Mouse (Mus musculus) intestine, embryonic 14.5 days (tissue): Measurements from ENCODE around the gene Fam172a. TPM values are rescaled to one million over a fixed set of nuclear protein-coding genes. Genes with fewer than 3 reads are reported as not detected.

Source experiments
- ATAC-seq: fragments of 200-750 bp; cut with Nextera tagmentation; replicated peaks from 2 replicates; pipeline ENCODE4 v1.8.0; 2017; ENCODE audit warnings: low read depth, moderate number of reproducible peaks, moderate TSS enrichment, moderate library complexity; ENCODE audit not compliant: low FRiP score, low TSS enrichment
- DNase-seq: peaks from one replicate; pipeline ENCODE4 v3.0.0-alpha.2; 2018; ENCODE audit warnings: low spot score
- H3K27ac ChIP-seq: fragments of 300-500 bp; sonication (generic); 2 replicates; pipeline ENCODE4 v1.5.1; 2014; ENCODE audit warnings: low read depth, mild to moderate bottlenecking, control low read depth
- H3K27me3 ChIP-seq: fragments of 300-500 bp; sonication (generic); replicated peaks from 2 replicates; pipeline ENCODE4 v1.6.1; 2014; ENCODE audit warnings: low read length, control low read depth; ENCODE audit not compliant: control insufficient read depth, insufficient read depth
- H3K36me3 ChIP-seq: fragments of 300-500 bp; sonication (generic); 2 replicates; pipeline ENCODE4 v1.6.1; 2014; ENCODE audit warnings: low read length, control low read depth; ENCODE audit not compliant: control insufficient read depth, insufficient read depth
- H3K4me1 ChIP-seq: fragments of 300-500 bp; sonication (generic); replicated peaks from 2 replicates; pipeline ENCODE4 v1.6.1; 2014; ENCODE audit warnings: low read length, control low read depth, mixed read lengths; ENCODE audit not compliant: control insufficient read depth, insufficient read depth
- H3K4me2 ChIP-seq: fragments of 300-500 bp; sonication (generic); 2 replicates; pipeline ENCODE4 v1.6.1; 2014; ENCODE audit warnings: low read length
- H3K4me3 ChIP-seq: fragments of 300-500 bp; sonication (generic); 2 replicates; pipeline ENCODE4 v1.5.1; 2014; ENCODE audit warnings: low read depth, low read length, control low read depth, mixed read lengths
- H3K9ac ChIP-seq: fragments of 300-500 bp; sonication (generic); 2 replicates; pipeline ENCODE4 v1.6.1; 2014; ENCODE audit warnings: mild to moderate bottlenecking, low read length
- H3K9me3 ChIP-seq: fragments of 300-500 bp; sonication (generic); 2 replicates; pipeline ENCODE4 v1.6.1; 2016; ENCODE audit warnings: low read length, control low read depth; ENCODE audit not compliant: control insufficient read depth
- WGBS: fragments of 180-500 bp; shearing (Covaris S2); extraction: QIAGEN DNeasy Blood & Tissue Kit; methylation state at CpG from one replicate; pipeline ENCODE4 v1.1.7; 2014; 5-methylcytosine and 5-hydroxymethylcytosine counted together
- polyA plus RNA-seq: library from polyadenylated mRNA; unstranded; fragments of >200 nt; fragmentation: Nextera tagmentation; extraction: Ambion mirVana; gene quantifications from 2 replicates; pipeline ENCODE4 v1.2.1, GENCODE M21; 2014

Gene Fam172a
- polyA plus RNA-seq, 1 experiment from 2014 or later = 23.3 TPM

DNA sequence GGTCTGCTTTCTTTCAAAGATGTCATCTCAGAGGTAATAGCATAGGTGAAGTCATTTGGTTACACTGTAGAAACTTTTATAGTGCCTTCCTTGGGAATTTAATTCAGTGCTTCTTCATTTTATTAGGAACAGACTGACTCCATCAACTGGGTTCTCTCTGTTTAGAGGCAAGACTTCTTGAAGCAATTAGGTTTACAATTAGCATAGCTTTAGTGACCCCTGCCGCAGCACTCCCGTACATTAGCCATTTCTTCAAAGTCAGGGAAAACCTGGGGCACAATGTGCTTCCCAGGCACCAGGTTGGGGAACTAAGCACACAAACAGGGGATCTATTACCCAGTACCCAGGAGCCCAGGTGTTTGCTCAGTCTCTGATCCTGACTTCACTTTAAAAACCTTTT is 511.3 kb downstream of the Fam172a start:
- H3K9me3 ChIP-seq = no peaks in the 10 kb centered on the region
- ATAC-seq = no peak
- H3K4me3 ChIP-seq = no peak overlapping the region
- no peaks in the 10 kb centered on the region for H3K4me1 ChIP-seq
- H3K9ac ChIP-seq = no peak overlapping the region
- no peaks in the 10 kb centered on the region for H3K36me3 ChIP-seq
- H3K27me3 ChIP-seq = peaks cover 35% of the 10 kb centered on the region
- no peak for DNase-seq
- no peak overlapping the region for H3K4me2 ChIP-seq
- WGBS = 43% methylated on average over 2 of the region's 2 CpGs
- H3K27ac ChIP-seq = no peak overlapping the region

GRCm38 (mm10) chr13:78215223-78215622 is 513.4 kb downstream of the Fam172a start:
- peaks cover 20% of the 10 kb centered on the region for H3K27me3 ChIP-seq
- H3K4me1 ChIP-seq = no peaks in the 10 kb centered on the region
- H3K4me3 ChIP-seq = no peak overlapping the region
- 44% methylated on average over 2 of the region's 2 CpGs for WGBS
- no peak overlapping the region for H3K4me2 ChIP-seq
- no peak overlapping the region for H3K9ac ChIP-seq
- no peaks in the 10 kb centered on the region for H3K9me3 ChIP-seq
- no peak for ATAC-seq
- H3K36me3 ChIP-seq = no peaks in the 10 kb centered on the region
- H3K27ac ChIP-seq = no peak overlapping the region
- no peak for DNase-seq
